Mouse (Mus musculus): ENCODE data around the gene Gm45837.

GRCm38 (mm10) chr7:101501236-101501635 is 90.5 kb downstream of the Gm45837 start:
- TF ChIP-seq CTCF (conservative IDR thresholded peaks at IDR 0.05; ENCODE audit: insufficient read depth, insufficient read length, low read depth, low read length) (no peak), POLR2A (IDR thresholded peaks at IDR 0.05; ENCODE audit: low read depth, low read length) (no peak)

All from kidney, adult 2 months (tissue).